Mouse (Mus musculus) spleen, adult 2 months (tissue): ENCODE results near the gene Mcm3. TPM values are rescaled to one million over a fixed set of nuclear protein-coding genes. Genes with fewer than 3 reads are reported as not detected.
A peak's percentile ranks its signal among the peaks of the same experiment; 100 is the strongest.

Experiments
- DNase-seq, 2 experiments: peaks; one replicate each; pipeline versions ENCODE4 v3.0.0 to v3.0.0-alpha.2; 2012 to 2021; ENCODE audit warnings: low spot score in 2 of 2, low read depth in 1 of 2
- H3K27ac ChIP-seq: fragments of 200-500 bp; 2 replicates; pipeline ENCODE4 v1.5.1; 2012; ENCODE audit warnings: low read length, inconsistent platforms; ENCODE audit not compliant: insufficient read depth
- H3K27me3 ChIP-seq: fragments of 200-500 bp; 2 replicates; pipeline ENCODE4 v1.6.1; 2012; ENCODE audit warnings: mild to moderate bottlenecking, moderate library complexity, low read length, inconsistent platforms; ENCODE audit not compliant: control insufficient read depth, insufficient read depth
- H3K36me3 ChIP-seq: fragments of 200-500 bp; 2 replicates; pipeline ENCODE4 v1.6.1; 2012; ENCODE audit warnings: mild to moderate bottlenecking, low read length, inconsistent platforms; ENCODE audit not compliant: control insufficient read depth, insufficient read depth
- H3K4me1 ChIP-seq: fragments of 200-500 bp; 2 replicates; pipeline ENCODE4 v1.6.1; 2011; ENCODE audit warnings: inconsistent platforms; ENCODE audit not compliant: control insufficient read depth, insufficient read depth, insufficient read length
- H3K4me3 ChIP-seq: fragments of 200-500 bp; 2 replicates; pipeline ENCODE4 v1.5.1; 2011; ENCODE audit warnings: mild to moderate bottlenecking, inconsistent platforms; ENCODE audit not compliant: insufficient read depth, insufficient read length; ENCODE audit errors: extremely low read depth
- CTCF ChIP-seq: fragments of 200-500 bp; IDR thresholded peaks from 2 replicates; pipeline ENCODE4 v1.5.1; 2011; ENCODE audit warnings: mild to moderate bottlenecking, inconsistent platforms; ENCODE audit not compliant: insufficient read depth, insufficient read length, insufficient replicate concordance; ENCODE audit errors: extremely low read depth
- POLR2A ChIP-seq: fragments of 200-500 bp; IDR thresholded peaks from 2 replicates; pipeline ENCODE4 v1.6.1; 2011; ENCODE audit warnings: low read depth, low read length, inconsistent platforms
- WGBS: fragments of 180-500 bp; shearing (Covaris S2); methylation state at CpG from one replicate; pipeline ENCODE4 v1.1.7; 2018; 5-methylcytosine and 5-hydroxymethylcytosine counted together
- polyA plus RNA-seq: library from polyadenylated mRNA; depleted of rRNA; stranded (reverse); fragments of >200 nt; gene quantifications from 2 replicates; pipeline ENCODE4 v1.2.3, GENCODE M21; 2012; rRNA removed

Gene Mcm3
- polyA plus RNA-seq, result 22.3 and 22.6 TPM in 2 replicates

- H3K27ac ChIP-seq, result no peak within 1 kb of the TSS
- peaks cover 9% of the 10 kb centered on the region for H3K36me3 ChIP-seq
- TF ChIP-seq POLR2A (no peak), CTCF (no peak)
- under 1% methylated on average over 52 of the region's 52 CpGs for WGBS
- peak within 1 kb of the TSS; percentile 81 for H3K4me3 ChIP-seq
- peak; percentile 80 to 89 for DNase-seq
- H3K27me3 ChIP-seq, result no peaks in the 10 kb centered on the region
- no peaks in the 10 kb centered on the region for H3K4me1 ChIP-seq
Observed at GRCm38 (mm10) chr1:20819771-20820605, at the start of gene Mcm3. Gene Mcm3 (minus strand): TSS chr1:20820312.

DNA sequence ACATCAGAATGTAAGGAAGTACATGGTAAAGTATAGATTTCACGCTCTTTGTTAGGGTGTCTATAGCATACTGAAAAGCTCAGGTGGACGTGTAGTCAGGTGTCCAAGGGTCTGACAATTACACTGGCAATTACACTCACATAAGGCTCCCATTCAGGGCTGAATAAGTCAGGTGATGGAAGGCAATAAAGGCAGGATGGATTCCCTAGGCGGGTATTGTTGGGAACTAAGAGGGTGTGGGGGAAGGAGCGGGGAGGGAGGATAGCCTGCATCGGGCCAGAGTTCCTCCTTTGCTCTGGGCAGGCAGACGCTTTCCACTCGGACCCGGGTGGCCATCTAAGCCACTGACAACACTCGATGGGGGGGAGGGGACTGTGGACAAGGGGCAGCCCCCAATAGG lies 47.9 kb upstream of the Mcm3 start:
- Histone ChIP-seq H3K27me3 (no peaks in the 10 kb centered on the region), H3K27ac (no peak overlapping the region), H3K4me1 (no peaks in the 10 kb centered on the region), H3K36me3 (no peaks in the 10 kb centered on the region), H3K4me3 (no peak overlapping the region)
- DNase-seq, result no peak
- WGBS, result 83% methylated on average over 9 of the region's 9 CpGs
- TF ChIP-seq CTCF (no peak), POLR2A (no peak)

GRCm38 (mm10) chr1:20867241-20867902 lies 47.3 kb upstream of the Mcm3 start:
- 88% methylated on average over 8 of the region's 8 CpGs for WGBS
- DNase-seq, result no peak

GRCm38 (mm10) chr1:20863452-20864172 lies 43.5 kb upstream of the Mcm3 start:
- Histone ChIP-seq H3K36me3 (no peaks in the 10 kb centered on the region), H3K4me3 (no peak overlapping the region), H3K27me3 (no peaks in the 10 kb centered on the region), H3K27ac (no peak overlapping the region), H3K4me1 (no peaks in the 10 kb centered on the region)
- WGBS, result 80% methylated on average over 5 of the region's 5 CpGs
- TF ChIP-seq CTCF, result no peak
- TF ChIP-seq POLR2A, result no peak
- no peak for DNase-seq

More at GRCm38 (mm10) chr1:20867241-20867902, 47.3 kb upstream of the Mcm3 start:
- Histone ChIP-seq H3K27me3 (no peaks in the 10 kb centered on the region), H3K4me1 (no peaks in the 10 kb centered on the region), H3K4me3 (no peak overlapping the region), H3K36me3 (no peaks in the 10 kb centered on the region), H3K27ac (no peak overlapping the region)
- TF ChIP-seq POLR2A (no peak), CTCF (no peak)

GRCm38 (mm10) chr1:20861865-20862264 lies 41.8 kb upstream of the Mcm3 start:
- no peak overlapping the region for H3K27ac ChIP-seq
- TF ChIP-seq CTCF (no peak), POLR2A (no peak)
- no peaks in the 10 kb centered on the region for H3K4me1 ChIP-seq
- no peak overlapping the region for H3K4me3 ChIP-seq
- no peaks in the 10 kb centered on the region for H3K27me3 ChIP-seq
- WGBS, result 91% methylated on average over 3 of the region's 3 CpGs
- H3K36me3 ChIP-seq, result no peaks in the 10 kb centered on the region
- DNase-seq, result no peak

GRCm38 (mm10) chr1:20860775-20861174 lies 40.7 kb upstream of the Mcm3 start:
- WGBS, result 72% methylated on average over 3 of the region's 3 CpGs
- Histone ChIP-seq H3K4me1 (no peaks in the 10 kb centered on the region), H3K27me3 (no peaks in the 10 kb centered on the region), H3K36me3 (no peaks in the 10 kb centered on the region), H3K4me3 (no peak overlapping the region), H3K27ac (no peak overlapping the region)
- DNase-seq, result no peak
- TF ChIP-seq POLR2A (no peak), CTCF (no peak)
